Mouse (Mus musculus): ENCODE data around the gene Emc9. TPM values are rescaled to one million over a fixed set of nuclear protein-coding genes. Genes with fewer than 3 reads are reported as not detected.

Emc9 gene
- 14.9 and 16.0 TPM in 2 replicates for polyA plus RNA-seq (2012; rRNA removed)

GRCm38 (mm10) chr14:55584702-55585565 lies at the start of gene Emc9:
Emc9 (minus strand) TSS chr14:55585302.

DNA sequence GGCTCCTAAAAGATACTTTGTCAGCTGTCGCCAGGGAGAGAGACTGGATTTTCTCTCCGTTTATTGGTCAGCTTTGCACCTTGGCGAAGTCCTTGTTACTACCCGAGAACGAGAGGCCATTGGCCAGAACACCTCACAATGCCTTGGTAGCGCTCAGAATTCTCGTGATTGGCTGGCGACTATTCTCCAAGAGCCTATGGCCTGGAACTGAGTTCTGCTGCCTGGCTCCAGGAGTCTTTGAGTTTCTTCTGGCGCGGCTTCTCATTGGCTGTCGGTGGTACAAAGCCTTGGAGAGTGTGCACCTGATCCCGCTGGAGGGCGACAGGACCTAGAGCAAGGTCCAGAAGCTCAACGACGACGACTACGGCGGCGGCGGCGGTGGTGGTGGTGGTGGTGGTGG lies 32.7 kb upstream of the Emc9 start, which contains the start of gene Rec8:
Rec8 (plus strand) TSS at position 216 of the 400 bp plus-strand sequence.

DNA sequence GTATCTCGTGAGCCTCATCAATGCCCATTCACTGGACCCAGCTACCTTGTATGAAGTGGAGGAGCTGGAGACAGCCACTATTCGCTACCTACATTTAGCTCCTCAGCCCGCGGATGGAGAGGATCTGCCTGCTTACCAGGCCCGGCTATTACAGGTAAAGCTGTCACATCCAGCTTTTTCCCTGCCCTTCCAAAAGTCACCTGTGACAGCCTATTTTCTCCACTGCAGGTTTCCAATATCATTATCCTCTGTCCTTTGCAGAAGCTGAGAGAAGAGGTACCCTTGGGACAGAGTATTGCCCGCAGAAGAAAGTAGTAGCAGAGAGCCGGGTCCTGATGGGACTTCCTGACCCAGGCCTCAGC lies 18.1 kb upstream of the Emc9 start, which contains the start of gene Irf9:
Irf9 (plus strand) TSS at position 301 of the 362 bp plus-strand sequence.

GRCm38 (mm10) chr14:55591331-55591891 lies 6.3 kb upstream of the Emc9 start, which contains the start of gene Rnf31:
Rnf31 (plus strand) TSS chr14:55591708.

GRCm38 (mm10) chr14:55590748-55591330 lies 5.7 kb upstream of the Emc9 start, which contains the start of gene Psme2:
Psme2 (minus strand) TSS chr14:55591113.

DNA sequence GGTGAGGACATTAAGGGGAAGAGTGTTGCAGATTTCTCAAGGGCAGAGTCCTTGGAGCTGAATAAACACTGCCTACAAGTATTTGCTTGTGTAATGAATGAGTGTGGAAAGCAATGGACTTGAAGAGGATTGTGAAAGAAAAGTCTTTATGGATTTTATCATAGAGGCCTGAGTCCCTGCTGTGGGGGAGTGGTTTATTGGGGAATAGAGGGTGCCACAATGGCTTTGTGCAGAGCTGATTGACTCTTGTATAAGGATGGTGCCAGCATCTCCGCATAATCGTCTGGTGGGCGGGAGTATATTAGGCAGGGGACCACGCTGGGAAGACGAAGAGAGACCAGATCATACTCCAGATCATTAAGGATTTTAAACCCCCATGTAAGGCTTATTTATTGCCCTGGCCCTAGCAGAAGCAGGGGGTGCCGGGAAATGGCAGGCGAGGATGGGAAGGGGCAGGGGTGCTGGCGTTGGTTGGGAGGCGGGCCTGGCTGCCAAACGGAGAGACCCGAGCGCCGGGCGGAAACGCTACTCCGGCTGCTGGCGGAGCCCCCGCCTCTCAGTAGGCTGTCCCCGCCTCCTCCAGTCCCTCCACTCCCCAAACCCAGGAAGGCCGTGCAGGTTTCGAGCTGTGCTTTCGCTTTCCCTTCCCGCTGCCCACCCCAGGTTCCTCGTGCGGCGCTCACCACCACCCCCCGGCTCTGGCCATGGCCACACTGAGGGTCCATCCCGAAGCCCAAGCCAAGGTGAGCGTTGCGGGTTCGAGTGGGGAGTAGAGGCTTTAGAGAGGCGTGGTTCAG lies 7.0 kb downstream of the Emc9 start, which contains the start of gene Psme1:
Psme1 (plus strand) TSS at position 253 of the 797 bp plus-strand sequence.

GRCm38 (mm10) chr14:55575302-55575701 lies 9.8 kb downstream of the Emc9 start, which contains the start of gene Fitm1:
Fitm1 (plus strand) TSS chr14:55575617.

GRCm38 (mm10) chr14:55560202-55561073 lies 24.7 kb downstream of the Emc9 start, which contains the start of gene A730061H03Rik:
A730061H03Rik (minus strand) TSS chr14:55560406.

GRCm38 (mm10) chr14:55559799-55560201 lies 25.3 kb downstream of the Emc9 start, which contains the start of gene Dcaf11:
Dcaf11 (plus strand) TSS chr14:55560006.

GRCm38 (mm10) chr14:55540067-55540786 lies 44.9 kb downstream of the Emc9 start, which contains the start of gene Pck2:
Pck2 (plus strand) TSS chr14:55540266.

Other genes with a start within 250 kb of the Emc9 start
- 85.7 and 88.1 TPM in 2 replicates for gene Dhrs4, start 106.5 kb downstream of the Emc9 start, polyA plus RNA-seq (2012; rRNA removed)
- gene Carmil3, start 94.7 kb downstream of the Emc9 start, polyA plus RNA-seq (2012; rRNA removed) = 0.83 and 1.2 TPM in 2 replicates
- under 0.01 and 0.03 TPM in 2 replicates for gene Cpne6, start 74.9 kb downstream of the Emc9 start, polyA plus RNA-seq (2012; rRNA removed)
- 0.02 TPM in 1 of 2 replicates, not detected in the other for gene Nrl, start 60.3 kb downstream of the Emc9 start, polyA plus RNA-seq (2012; rRNA removed)
- gene Pck2, start 45.0 kb downstream of the Emc9 start, polyA plus RNA-seq (2012; rRNA removed) = 21.6 and 22.6 TPM in 2 replicates
- 45.8 and 49.5 TPM in 2 replicates for gene Dcaf11, start 25.3 kb downstream of the Emc9 start, polyA plus RNA-seq (2012; rRNA removed)
- 0.93 and 1.3 TPM in 2 replicates for gene A730061H03Rik, start 24.9 kb downstream of the Emc9 start, polyA plus RNA-seq (2012; rRNA removed)
- gene Fitm1, start 9.7 kb downstream of the Emc9 start, polyA plus RNA-seq (2012; rRNA removed) = 0.30 and 1.00 TPM in 2 replicates
- gene Psme1, start 7.2 kb downstream of the Emc9 start, polyA plus RNA-seq (2012; rRNA removed) = 89.0 and 93.6 TPM in 2 replicates
- gene Psme2, start 5.8 kb upstream of the Emc9 start, polyA plus RNA-seq (2012; rRNA removed) = 87.0 and 89.9 TPM in 2 replicates
- 7.7 and 9.1 TPM in 2 replicates for gene Rnf31, start 6.4 kb upstream of the Emc9 start, polyA plus RNA-seq (2012; rRNA removed)
- 38.3 and 44.8 TPM in 2 replicates for gene Irf9, start 18.3 kb upstream of the Emc9 start, polyA plus RNA-seq (2012; rRNA removed)
- gene Rec8, start 32.7 kb upstream of the Emc9 start, polyA plus RNA-seq (2012; rRNA removed) = 2.3 and 4.0 TPM in 2 replicates
- 21.5 and 30.6 TPM in 2 replicates for gene Ipo4, start 50.7 kb upstream of the Emc9 start, polyA plus RNA-seq (2012; rRNA removed)
- 1.5 TPM in 2 replicates for gene Gm49378, start 52.6 kb upstream of the Emc9 start, polyA plus RNA-seq (2012; rRNA removed)
- gene Tm9sf1, start 58.5 kb upstream of the Emc9 start, polyA plus RNA-seq (2012; rRNA removed) = 27.6 and 31.3 TPM in 2 replicates
- 0.37 and 0.43 TPM in 2 replicates for gene Tssk4, start 64.9 kb upstream of the Emc9 start, polyA plus RNA-seq (2012; rRNA removed)
- gene Mdp1, start 75.2 kb upstream of the Emc9 start, polyA plus RNA-seq (2012; rRNA removed) = 12.1 and 12.3 TPM in 2 replicates
- 13.9 and 15.5 TPM in 2 replicates for gene Gmpr2, start 86.6 kb upstream of the Emc9 start, polyA plus RNA-seq (2012; rRNA removed)
- gene Nedd8, start 86.8 kb upstream of the Emc9 start, polyA plus RNA-seq (2012; rRNA removed) = 132 and 150 TPM in 2 replicates
- gene Tinf2, start 96.5 kb upstream of the Emc9 start, polyA plus RNA-seq (2012; rRNA removed) = 10.4 and 12.1 TPM in 2 replicates
- gene Tgm1, start 128.6 kb upstream of the Emc9 start, polyA plus RNA-seq (2012; rRNA removed) = 9.0 and 11.1 TPM in 2 replicates
- gene Rabggta, start 137.0 kb upstream of the Emc9 start, polyA plus RNA-seq (2012; rRNA removed) = 22.7 and 23.3 TPM in 2 replicates
- 48.3 and 54.5 TPM in 2 replicates for gene Dhrs1, start 160.4 kb upstream of the Emc9 start, polyA plus RNA-seq (2012; rRNA removed)
- 10.4 and 10.6 TPM in 2 replicates for gene Nop9, start 160.4 kb upstream of the Emc9 start, polyA plus RNA-seq (2012; rRNA removed)
- 155 and 165 TPM in 2 replicates for gene Cideb, start 173.2 kb upstream of the Emc9 start, polyA plus RNA-seq (2012; rRNA removed)
- gene Ltb4r2, start 176.1 kb upstream of the Emc9 start, polyA plus RNA-seq (2012; rRNA removed) = 0.85 and 1.1 TPM in 2 replicates
- gene Ltb4r1, start 180.7 kb upstream of the Emc9 start, polyA plus RNA-seq (2012; rRNA removed) = 10.9 and 15.1 TPM in 2 replicates
- gene Adcy4, start 198.8 kb upstream of the Emc9 start, polyA plus RNA-seq (2012; rRNA removed) = 1.8 and 2.3 TPM in 2 replicates
- gene Ripk3, start 203.6 kb upstream of the Emc9 start, polyA plus RNA-seq (2012; rRNA removed) = 8.7 and 9.9 TPM in 2 replicates
- gene Nfatc4, start 237.8 kb upstream of the Emc9 start, polyA plus RNA-seq (2012; rRNA removed) = 0.96 and 1.2 TPM in 2 replicates